Mouse (Mus musculus) olfactory bulb, adult 2 months (tissue): Measurements from ENCODE around the gene Syce1l. TPM values are rescaled to one million over a fixed set of nuclear protein-coding genes. Genes with fewer than 3 reads are reported as not detected.

Experiments used
- H3K27ac ChIP-seq: fragments of 200-500 bp; 2 replicates; pipeline ENCODE4 v1.5.1; 2012; ENCODE audit warnings: low read depth, low read length; ENCODE audit not compliant: insufficient read depth
- H3K4me1 ChIP-seq: fragments of 200-500 bp; 2 replicates; pipeline ENCODE4 v1.6.1; 2012; ENCODE audit warnings: low read length; ENCODE audit not compliant: control insufficient read depth, insufficient read depth
- H3K4me3 ChIP-seq: fragments of 200-500 bp; 2 replicates; pipeline ENCODE4 v1.5.1; 2012; ENCODE audit warnings: mild to moderate bottlenecking, low read depth, low read length, moderate library complexity; ENCODE audit not compliant: insufficient read depth
- CTCF ChIP-seq: fragments of 200-500 bp; IDR thresholded peaks from 2 replicates; pipeline ENCODE4 v1.5.1; 2012; ENCODE audit warnings: low read depth, mild to moderate bottlenecking, low read length, moderate library complexity; ENCODE audit not compliant: insufficient read depth
- POLR2A ChIP-seq: fragments of 200-500 bp; IDR thresholded peaks from 2 replicates; pipeline ENCODE4 v1.6.1; 2012; ENCODE audit warnings: mild to moderate bottlenecking, low read depth, low read length, moderate library complexity; ENCODE audit not compliant: insufficient read depth
- WGBS: fragments of 180-500 bp; shearing (Covaris S2); methylation state at CpG from one replicate; pipeline ENCODE4 v1.1.7; 2018; 5-methylcytosine and 5-hydroxymethylcytosine counted together
- polyA plus RNA-seq: library from polyadenylated mRNA; stranded (reverse); fragments of >200 nt; gene quantifications from 2 replicates; pipeline ENCODE4 v1.2.4, GENCODE M21; 2012; ENCODE audit warnings: low replicate concordance; ENCODE audit not compliant: missing spikeins, insufficient read depth, insufficient read length

Syce1l gene
- polyA plus RNA-seq, 1 experiment: not detected

- WGBS: 37% methylated on average over 16 of the region's 16 CpGs
- TF ChIP-seq CTCF (no peak), POLR2A (no peak)
- H3K4me3 ChIP-seq: no peak overlapping the region
- H3K4me1 ChIP-seq: no peaks in the 10 kb centered on the region
- H3K27ac ChIP-seq: no peak overlapping the region
These were observed 23.9 kb downstream of the Syce1l start for GRCm38 (mm10) chr8:113666714-113667432.

GRCm38 (mm10) chr8:113669924-113670323 lies 26.9 kb downstream of the Syce1l start:
- no peaks in the 10 kb centered on the region for H3K4me1 ChIP-seq
- no peak overlapping the region for H3K4me3 ChIP-seq
- WGBS: 97% methylated on average over 10 of the region's 10 CpGs
- no peak overlapping the region for H3K27ac ChIP-seq
- TF ChIP-seq POLR2A: no peak
- no peak for TF ChIP-seq CTCF

GRCm38 (mm10) chr8:113672599-113673255 lies 29.7 kb downstream of the Syce1l start:
- WGBS: 37% methylated on average over 11 of the region's 11 CpGs
- H3K27ac ChIP-seq: no peak overlapping the region
- no peak for TF ChIP-seq CTCF
- no peak overlapping the region for H3K4me3 ChIP-seq
- no peaks in the 10 kb centered on the region for H3K4me1 ChIP-seq

- TF ChIP-seq POLR2A (no peak), CTCF (no peak)
- WGBS: 72% methylated on average over 3 of the region's 3 CpGs
- H3K4me1 ChIP-seq: no peaks in the 10 kb centered on the region
These were observed 30.3 kb downstream of the Syce1l start for GRCm38 (mm10) chr8:113673300-113673699.

GRCm38 (mm10) chr8:113674611-113675010 lies 31.6 kb downstream of the Syce1l start:
- WGBS: 88% methylated on average over 3 of the region's 3 CpGs
- TF ChIP-seq POLR2A (no peak), CTCF (no peak)
- Histone ChIP-seq H3K4me3 (no peak overlapping the region), H3K27ac (no peak overlapping the region), H3K4me1 (no peaks in the 10 kb centered on the region)

More at GRCm38 (mm10) chr8:113673300-113673699, 30.3 kb downstream of the Syce1l start:
- Histone ChIP-seq H3K27ac (no peak overlapping the region), H3K4me3 (no peak overlapping the region)

GRCm38 (mm10) chr8:113675281-113675680 lies 32.3 kb downstream of the Syce1l start:
- TF ChIP-seq POLR2A: no peak
- no peak for TF ChIP-seq CTCF
- H3K4me3 ChIP-seq: no peak overlapping the region
- H3K27ac ChIP-seq: no peak overlapping the region
- 60% methylated on average over 2 of the region's 2 CpGs for WGBS
- no peaks in the 10 kb centered on the region for H3K4me1 ChIP-seq

- TF ChIP-seq CTCF: no peak
- no peak for TF ChIP-seq POLR2A
- no peak overlapping the region for H3K4me3 ChIP-seq
- H3K4me1 ChIP-seq: no peaks in the 10 kb centered on the region
- H3K27ac ChIP-seq: no peak overlapping the region
- 92% methylated on average over 1 of the region's 1 CpGs for WGBS
These were observed 33.8 kb downstream of the Syce1l start for GRCm38 (mm10) chr8:113676811-113677210.

GRCm38 (mm10) chr8:113679361-113679760 lies 36.3 kb downstream of the Syce1l start:
- Histone ChIP-seq H3K4me3 (no peak overlapping the region), H3K27ac (no peak overlapping the region), H3K4me1 (no peaks in the 10 kb centered on the region)
- no peak for TF ChIP-seq POLR2A
- TF ChIP-seq CTCF: no peak
- WGBS: 90% methylated on average over 3 of the region's 3 CpGs

- no peak overlapping the region for H3K4me3 ChIP-seq
- TF ChIP-seq CTCF (no peak), POLR2A (no peak)
- 50% methylated on average over 17 of the region's 17 CpGs for WGBS
- 0 out of 2 replicates have a peak, but pooled peaks cover 2% of the 10 kb centered on the region for H3K4me1 ChIP-seq
- H3K27ac ChIP-seq: no peak overlapping the region
These were observed 45.0 kb downstream of the Syce1l start for GRCm38 (mm10) chr8:113687889-113688542.
